Mouse (Mus musculus): ENCODE results near the gene Znrf3. TPM values are rescaled to one million over a fixed set of nuclear protein-coding genes. Genes with fewer than 3 reads are reported as not detected.

Znrf3 gene
- total RNA-seq, 2 experiments from 2014 or later, result 2.1 to 9.3 TPM

- ATAC-seq (replicated peaks; ENCODE audit: poor library complexity), result no peak
These were observed 975 bp downstream of the Znrf3 start for GRCm38 (mm10) chr11:5443511-5444233.

- ATAC-seq (replicated peaks; ENCODE audit: poor library complexity), result no peak
These were observed 2.0 kb downstream of the Znrf3 start for GRCm38 (mm10) chr11:5442590-5443021.

- no peak for ATAC-seq (replicated peaks; ENCODE audit: poor library complexity)
These were observed 7.0 kb downstream of the Znrf3 start for GRCm38 (mm10) chr11:5437646-5438045.

GRCm38 (mm10) chr11:5436988-5437387 is 7.7 kb downstream of the Znrf3 start:
- no peak for ATAC-seq (replicated peaks; ENCODE audit: poor library complexity)

GRCm38 (mm10) chr11:5435493-5435892 is 9.2 kb downstream of the Znrf3 start:
- ATAC-seq (replicated peaks; ENCODE audit: poor library complexity), result no peak

GRCm38 (mm10) chr11:5432330-5432729 is 12.3 kb downstream of the Znrf3 start:
- peak; percentile 91 for ATAC-seq (replicated peaks; ENCODE audit: poor library complexity)

GRCm38 (mm10) chr11:5430863-5431262 is 13.8 kb downstream of the Znrf3 start:
- peak; percentile 49 for ATAC-seq (replicated peaks; ENCODE audit: poor library complexity)

GRCm38 (mm10) chr11:5429396-5430190 is 15.1 kb downstream of the Znrf3 start:
- no peak for ATAC-seq (replicated peaks; ENCODE audit: poor library complexity)

- ATAC-seq (replicated peaks; ENCODE audit: poor library complexity), result no peak
These were observed 17.4 kb downstream of the Znrf3 start for GRCm38 (mm10) chr11:5427251-5427650.

GRCm38 (mm10) chr11:5426317-5426716 is 18.3 kb downstream of the Znrf3 start:
- ATAC-seq (replicated peaks; ENCODE audit: poor library complexity), result no peak

GRCm38 (mm10) chr11:5425106-5425505 is 19.5 kb downstream of the Znrf3 start:
- no peak for ATAC-seq (replicated peaks; ENCODE audit: poor library complexity)

- 0 out of 2 replicates have a peak, but pooled peaks have one; percentile 44 for ATAC-seq (replicated peaks; ENCODE audit: poor library complexity)
These were observed 20.5 kb downstream of the Znrf3 start for GRCm38 (mm10) chr11:5424185-5424584.

GRCm38 (mm10) chr11:5423000-5423399 is 21.6 kb downstream of the Znrf3 start:
- ATAC-seq (replicated peaks; ENCODE audit: poor library complexity), result no peak

GRCm38 (mm10) chr11:5422252-5422636 is 22.4 kb downstream of the Znrf3 start:
- ATAC-seq (replicated peaks; ENCODE audit: poor library complexity), result no peak

- no peak for ATAC-seq (replicated peaks; ENCODE audit: poor library complexity)
These were observed 23.0 kb downstream of the Znrf3 start for GRCm38 (mm10) chr11:5421506-5422251.

- ATAC-seq (replicated peaks; ENCODE audit: poor library complexity), result no peak
These were observed 28.9 kb downstream of the Znrf3 start for GRCm38 (mm10) chr11:5415617-5416338.

GRCm38 (mm10) chr11:5414856-5415616 is 29.6 kb downstream of the Znrf3 start:
- ATAC-seq (replicated peaks; ENCODE audit: poor library complexity), result no peak

- ATAC-seq (replicated peaks; ENCODE audit: poor library complexity), result no peak
These were observed 31.9 kb downstream of the Znrf3 start for GRCm38 (mm10) chr11:5412644-5413190.

GRCm38 (mm10) chr11:5411577-5411976 is 33.1 kb downstream of the Znrf3 start:
- no peak for ATAC-seq (replicated peaks; ENCODE audit: poor library complexity)

- ATAC-seq (replicated peaks; ENCODE audit: poor library complexity), result no peak
These were observed 40.5 kb downstream of the Znrf3 start for GRCm38 (mm10) chr11:5404180-5404579.

Data from megakaryocyte progenitor cell, adult 5-6 weeks (primary cell).